Mouse (Mus musculus): ENCODE results near the gene Aqp11.
A peak's percentile ranks its signal among the peaks of the same experiment; 100 is the strongest.

The Aqp11 gene

DNA sequence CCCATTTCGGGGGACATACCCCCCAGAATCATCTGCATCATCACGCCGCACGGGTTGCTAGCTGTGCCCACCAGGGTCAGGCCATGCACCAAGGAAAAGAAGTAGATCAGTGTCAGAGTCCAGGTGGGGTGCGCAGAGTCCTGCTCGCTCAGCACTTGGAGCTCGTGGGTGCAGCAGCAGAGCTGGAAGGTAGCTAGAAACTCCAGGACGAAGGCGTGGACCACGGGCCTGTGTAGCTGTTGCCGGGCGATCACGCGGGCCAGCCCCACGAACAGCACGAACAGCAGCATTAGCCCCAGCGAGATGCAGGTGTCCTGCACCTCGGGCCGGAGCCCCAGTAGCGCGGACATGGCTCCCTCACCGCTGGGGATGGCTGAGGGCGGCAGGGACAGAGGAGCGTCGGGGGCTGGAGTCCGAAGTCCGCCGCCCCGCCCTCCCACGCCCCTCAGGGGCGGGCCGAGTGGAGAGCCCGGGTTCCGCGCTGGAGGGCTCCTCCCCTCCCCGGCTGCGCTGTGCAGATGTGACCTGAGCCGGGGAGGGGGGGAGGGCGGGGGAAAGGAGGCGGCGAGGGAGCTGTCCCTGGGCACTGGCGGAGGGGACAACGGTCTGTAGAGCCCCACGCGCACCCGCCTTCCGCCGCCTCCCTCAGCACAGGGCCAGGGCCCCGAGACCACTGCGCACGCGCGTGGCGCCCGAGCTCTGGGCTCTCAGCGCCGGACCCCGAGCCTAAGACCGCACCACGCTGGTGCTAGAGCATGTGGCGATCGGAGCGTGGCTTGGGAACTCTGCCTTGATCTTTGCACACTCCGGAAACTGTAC is at the start of gene Aqp11:
Aqp11 (minus strand) TSS at position 652 of the 819 bp plus-strand sequence.
- DNase-seq (ENCODE audit: low read depth): peak; percentile 65

DNA sequence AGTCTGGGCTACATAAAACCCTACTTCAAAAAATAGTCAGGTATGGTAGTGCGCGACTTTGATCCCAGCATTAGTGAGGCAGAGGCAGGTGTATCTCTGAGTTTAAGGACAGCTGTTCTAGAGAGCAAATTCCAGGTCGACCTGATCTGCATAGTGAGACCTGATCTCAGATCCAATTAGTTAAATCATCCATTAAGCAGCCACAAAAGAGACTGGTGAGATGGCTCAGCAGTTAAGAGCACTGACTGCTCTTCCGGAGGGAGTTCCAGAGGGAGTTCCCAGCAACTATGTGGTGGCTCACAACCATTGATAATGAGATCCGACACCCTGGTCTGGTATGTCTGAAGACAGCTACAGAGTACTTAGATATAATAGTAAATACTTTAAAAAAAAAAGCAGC is 45.4 kb upstream of the Aqp11 start:
- DNase-seq (ENCODE audit: low read depth): no peak

DNA sequence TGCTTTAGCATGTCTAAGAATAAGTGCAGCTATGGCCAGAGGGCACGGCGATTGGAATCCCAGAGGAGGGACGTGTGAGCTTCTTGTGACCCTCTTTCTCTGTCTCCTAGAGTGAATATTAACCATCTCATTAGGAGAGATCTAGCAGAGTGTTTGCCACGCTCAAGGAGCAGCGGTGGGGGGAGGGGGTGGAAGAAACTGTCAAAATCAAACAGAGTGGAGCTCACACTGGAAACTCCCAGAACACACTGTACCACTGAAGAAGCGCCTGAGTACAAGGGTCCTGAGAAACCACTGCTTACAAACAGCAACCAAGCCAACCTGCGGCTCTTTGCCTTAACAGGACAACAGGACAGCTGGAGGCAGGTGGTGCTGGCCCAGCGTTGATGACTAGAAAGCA is 43.4 kb upstream of the Aqp11 start:
- no peak for DNase-seq (ENCODE audit: low read depth)

DNA sequence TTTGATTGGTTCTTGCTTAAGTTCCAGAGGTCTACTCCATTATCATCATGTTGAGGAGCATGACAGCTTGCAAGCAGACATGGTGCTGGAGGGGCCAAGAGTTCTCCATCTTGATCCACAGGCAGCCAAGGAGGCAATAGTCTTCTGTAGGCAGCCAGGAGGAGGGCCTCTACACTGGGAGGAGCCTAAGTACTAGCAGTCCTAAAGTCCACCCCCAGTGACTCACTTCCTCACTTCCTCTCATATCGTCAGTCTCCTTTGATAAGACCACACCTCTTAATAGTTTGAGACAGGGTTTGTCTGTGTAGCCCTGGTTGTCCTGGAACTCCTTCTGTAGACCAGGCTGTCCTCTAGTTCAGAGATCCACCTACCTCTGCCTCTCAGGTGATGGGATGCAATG is 42.7 kb upstream of the Aqp11 start:
- no peak for DNase-seq (ENCODE audit: low read depth)

DNA sequence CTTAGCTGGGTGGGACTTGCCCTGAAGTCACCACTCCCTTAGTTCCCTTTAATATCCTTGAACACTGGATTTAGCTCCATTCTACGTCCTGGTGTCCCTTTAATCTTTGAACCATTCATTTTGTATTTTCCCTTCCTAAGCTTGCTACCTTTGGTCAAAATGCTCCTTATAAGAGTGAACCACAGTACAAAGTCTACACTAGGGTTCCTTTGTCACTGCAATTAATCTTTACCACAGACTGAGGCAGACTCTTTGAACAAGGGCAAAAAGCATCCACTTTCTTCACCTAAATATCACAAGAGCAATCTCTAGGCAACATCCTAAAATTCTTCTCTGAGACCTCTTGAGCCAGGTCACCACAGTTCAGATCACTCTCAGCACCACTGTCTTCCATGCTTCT is 42.1 kb upstream of the Aqp11 start:
- DNase-seq (ENCODE audit: low read depth): no peak

DNA sequence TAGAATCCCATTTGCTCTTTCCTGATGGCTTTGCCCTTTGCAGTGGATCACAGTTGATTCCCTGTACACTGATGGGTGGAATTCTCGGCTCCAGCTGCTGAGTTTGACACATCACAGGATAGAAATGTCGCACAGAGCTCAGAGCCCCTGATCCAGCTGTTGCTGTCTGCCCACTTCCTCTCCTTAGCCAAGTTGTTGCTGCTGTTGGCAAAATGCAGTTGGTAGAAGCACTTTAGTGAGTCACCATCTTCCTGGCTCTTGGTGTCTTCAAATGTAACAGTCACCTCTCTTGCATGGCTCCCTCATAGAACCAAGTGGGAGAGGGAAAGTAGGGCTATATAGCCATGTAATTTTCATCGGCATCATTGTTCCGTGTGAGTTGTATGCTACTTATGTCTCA is 39.1 kb upstream of the Aqp11 start:
- no peak for DNase-seq (ENCODE audit: low read depth)

DNA sequence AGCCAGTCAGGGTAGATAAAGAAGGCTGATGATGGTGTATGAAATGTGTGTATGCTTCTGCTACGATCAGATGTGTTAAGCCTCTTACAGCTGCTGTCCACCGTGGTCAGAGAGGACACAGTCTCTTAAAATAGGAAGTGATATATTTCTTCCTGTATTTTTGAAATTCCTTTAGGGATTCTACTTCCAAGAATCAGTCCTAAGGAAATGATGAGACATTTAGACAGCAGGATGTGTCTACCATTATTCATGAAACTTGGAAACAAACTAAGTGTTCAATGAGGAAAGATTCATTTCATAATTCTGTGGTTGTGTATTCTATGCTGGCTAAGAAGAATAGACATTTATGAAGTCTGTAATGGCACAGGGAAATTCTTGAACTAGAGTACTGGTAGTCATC is 37.8 kb upstream of the Aqp11 start:
- DNase-seq (ENCODE audit: low read depth): no peak

DNA sequence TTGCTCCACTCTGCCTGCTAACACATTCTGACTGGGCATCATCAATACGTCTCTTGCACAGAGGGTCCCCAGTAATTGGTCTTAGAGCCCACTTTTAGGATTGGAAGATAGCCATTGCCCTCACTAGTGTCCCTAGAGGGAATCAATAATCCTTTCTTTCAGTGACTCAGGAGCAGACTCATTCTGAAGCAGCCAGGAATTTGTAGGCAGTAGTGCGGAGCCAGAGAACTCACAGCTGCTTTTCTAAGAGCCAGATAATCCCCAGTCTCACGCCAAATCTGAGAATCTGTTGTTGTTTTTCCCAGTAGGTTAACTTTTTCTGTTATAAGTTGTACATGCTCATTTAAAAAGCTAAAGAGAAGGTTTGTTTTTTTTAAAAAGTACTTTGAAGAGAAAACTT is 37.3 kb upstream of the Aqp11 start:
- no peak for DNase-seq (ENCODE audit: low read depth)

DNA sequence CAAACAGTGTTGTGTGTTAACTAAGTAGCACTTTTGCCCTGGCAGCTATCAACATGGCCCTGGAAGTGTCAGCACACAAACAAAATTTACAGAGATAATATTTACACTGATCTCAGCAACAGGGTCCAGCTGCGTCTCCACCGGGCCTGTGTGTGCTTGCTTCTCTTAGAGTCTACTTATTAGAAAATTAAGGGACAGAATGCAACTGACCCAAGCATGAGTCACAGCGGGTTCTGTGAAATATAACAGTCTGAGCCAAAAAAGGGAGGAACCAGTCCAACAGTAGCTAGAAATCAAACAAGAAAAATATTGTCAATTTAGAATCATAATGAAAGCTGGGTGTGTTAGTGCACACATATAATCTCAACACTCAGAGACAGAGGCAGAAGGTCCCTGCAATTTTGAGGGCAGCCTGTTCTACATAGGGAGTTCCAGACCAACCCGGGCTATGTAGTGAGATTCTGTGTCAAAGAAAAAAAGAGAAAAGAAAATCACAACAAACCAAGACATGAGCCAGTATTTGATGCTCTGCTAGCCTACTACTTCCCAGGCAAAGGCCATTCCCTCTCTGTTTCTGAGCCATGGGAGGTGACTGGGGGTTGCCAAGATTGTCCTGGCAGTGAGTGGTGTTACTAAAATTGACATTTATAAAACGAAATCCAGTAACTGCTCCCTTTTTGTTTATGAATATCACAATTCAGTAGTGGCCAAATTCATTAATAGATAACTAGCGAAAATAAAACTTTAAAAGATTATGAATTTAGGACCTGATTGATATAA is 32.9 kb upstream of the Aqp11 start:
- DNase-seq (ENCODE audit: low read depth): no peak

DNA sequence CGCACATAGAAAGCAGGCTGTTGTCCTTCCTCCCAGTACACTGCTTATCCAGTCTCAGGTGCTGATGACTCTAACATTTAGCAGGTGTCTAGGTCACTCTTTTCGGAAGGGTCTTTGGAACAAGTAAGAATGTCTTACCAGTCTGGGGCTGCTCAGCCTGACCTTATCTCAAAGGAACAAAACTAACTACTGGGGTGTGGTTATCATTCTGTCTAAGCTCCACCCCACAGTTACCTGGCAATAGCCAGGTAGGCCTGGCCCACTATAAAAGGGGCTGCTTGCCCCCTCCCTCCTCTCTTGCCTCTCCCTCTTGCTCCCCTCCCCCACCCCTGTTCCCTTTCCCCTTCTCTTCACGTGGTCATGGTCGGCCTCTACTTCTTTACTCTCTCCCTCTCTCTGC is 30.9 kb upstream of the Aqp11 start:
- DNase-seq (ENCODE audit: low read depth): no peak

DNA sequence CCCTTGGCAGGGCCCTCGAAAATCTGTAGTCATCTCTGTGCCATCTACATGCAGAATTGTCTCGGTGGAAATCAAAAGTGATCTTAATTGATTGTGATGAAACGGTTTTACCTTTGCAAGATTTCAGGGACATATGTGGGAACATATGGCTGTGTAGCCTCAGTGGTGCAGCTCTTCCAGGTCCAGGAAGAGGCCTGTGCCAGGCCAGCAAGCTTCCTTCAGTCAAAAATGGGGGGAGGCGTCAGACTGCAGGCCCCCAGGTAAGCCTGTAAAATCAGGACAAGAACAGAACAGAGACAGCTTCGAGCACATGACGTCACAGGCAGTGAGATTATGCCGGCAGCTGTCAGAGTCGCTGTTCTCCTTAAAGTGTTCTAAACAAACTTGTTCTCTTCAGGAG is 29.8 kb upstream of the Aqp11 start:
- DNase-seq (ENCODE audit: low read depth): no peak

DNA sequence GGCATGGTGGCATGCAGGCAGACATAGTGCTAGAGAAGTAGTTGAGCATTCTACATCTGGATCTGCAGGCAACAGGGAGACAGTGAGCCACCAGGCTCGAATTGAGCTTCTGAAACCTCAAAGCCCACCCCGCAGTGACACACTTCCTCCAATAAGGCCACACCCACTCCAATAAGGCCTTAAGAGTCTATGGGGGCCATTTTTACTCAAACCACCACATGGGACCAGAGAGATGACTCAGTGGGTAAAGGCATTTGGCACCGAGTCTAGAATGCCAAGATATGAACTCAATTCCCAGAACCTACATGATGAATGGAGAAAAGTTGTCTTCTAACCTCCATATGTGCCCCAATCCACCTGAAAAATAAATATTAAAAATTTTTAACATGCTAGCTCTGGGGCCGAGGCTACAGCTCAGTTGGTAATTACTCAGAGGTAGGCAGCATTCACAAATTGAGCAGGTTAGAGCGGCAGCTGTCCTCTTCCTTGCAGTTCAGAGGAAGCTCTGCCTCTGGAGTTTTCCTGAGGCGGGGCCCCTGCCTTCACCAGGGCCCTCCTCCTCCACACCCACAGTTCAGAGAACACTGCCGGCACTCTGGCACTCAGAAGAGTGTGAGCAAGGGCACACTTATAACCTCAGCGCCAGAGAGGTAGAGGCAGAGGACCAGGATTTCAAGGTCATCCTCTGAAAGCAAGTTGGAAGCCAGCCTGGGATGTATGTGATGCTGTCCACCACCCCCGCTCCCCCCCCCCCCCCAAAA is 28.5 kb upstream of the Aqp11 start:
- DNase-seq (ENCODE audit: low read depth): no peak

DNA sequence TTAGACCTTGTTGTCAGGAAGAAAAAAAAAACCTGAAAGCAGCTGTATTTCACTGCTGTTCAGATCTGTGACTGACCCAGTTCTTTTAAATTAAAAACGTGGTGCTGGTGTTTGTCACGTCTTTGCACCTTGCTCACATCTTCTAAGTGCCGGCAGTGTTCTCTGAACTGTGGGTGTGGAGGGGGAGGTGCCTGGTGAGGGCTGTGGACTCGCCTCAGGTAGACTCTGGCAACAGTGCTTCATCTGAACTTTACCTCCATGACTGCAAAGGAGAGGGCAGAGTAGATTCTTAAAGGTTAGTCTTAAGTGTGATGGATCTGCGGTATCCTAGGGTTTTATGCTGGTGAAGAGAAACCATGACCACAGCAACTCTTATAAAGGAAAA is 27.9 kb upstream of the Aqp11 start:
- no peak for DNase-seq (ENCODE audit: low read depth)

DNA sequence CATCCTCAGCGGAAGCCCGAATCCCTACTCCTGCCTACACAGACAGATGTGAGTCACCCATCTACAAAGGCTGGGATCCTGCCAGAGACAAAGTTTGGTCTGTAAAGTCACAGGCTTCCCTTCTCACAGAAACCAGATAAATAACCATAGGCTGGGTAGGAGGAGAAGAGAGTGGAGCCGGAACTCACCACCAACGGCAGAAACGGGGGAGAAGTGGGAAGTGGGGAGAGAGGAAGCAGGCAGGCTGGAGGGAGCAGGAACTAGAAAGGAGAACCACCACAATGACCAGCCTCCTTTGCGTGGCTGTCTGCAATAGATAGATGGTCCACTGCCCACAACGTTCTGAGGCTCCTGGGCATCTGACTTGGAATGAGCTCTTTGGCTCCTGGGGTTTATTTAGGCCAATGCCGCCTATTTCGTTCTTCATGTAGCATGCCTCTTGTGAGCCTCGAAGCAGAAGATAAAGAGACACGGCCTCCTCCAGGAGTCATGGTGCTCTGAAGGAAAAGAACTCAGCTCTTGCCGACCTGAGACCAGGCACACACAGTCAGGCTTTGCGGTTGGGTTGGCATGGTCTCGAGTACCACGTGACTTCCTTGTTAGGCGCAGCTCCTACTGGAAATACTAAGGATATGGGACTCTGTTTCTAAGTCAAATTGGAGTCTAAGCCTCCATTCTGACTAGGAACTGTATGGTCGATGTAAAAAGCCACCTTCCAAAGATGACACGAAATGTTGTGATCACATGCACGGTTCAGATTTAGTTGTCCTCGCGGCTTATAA is 27.3 kb upstream of the Aqp11 start:
- DNase-seq (ENCODE audit: low read depth): no peak

DNA sequence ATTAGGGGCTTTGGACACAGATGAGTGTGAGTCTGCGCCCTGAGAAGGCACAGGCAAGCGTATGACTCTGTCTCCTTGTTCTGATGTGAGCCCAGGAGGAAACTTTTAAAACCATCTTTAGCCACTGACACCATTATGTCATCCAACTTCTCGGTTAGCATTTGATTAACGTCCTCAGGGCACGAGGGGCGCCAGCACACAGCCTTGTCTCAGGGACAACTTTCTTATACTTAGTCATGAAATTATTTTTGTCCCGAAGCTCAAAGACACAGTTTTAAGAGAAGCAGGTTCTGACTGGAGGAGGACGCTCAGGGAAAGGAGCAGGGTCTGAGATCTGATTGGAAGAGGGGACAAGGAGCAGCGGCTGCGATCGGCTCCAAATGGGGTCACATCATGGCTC is 26.5 kb upstream of the Aqp11 start:
- no peak for DNase-seq (ENCODE audit: low read depth)

DNA sequence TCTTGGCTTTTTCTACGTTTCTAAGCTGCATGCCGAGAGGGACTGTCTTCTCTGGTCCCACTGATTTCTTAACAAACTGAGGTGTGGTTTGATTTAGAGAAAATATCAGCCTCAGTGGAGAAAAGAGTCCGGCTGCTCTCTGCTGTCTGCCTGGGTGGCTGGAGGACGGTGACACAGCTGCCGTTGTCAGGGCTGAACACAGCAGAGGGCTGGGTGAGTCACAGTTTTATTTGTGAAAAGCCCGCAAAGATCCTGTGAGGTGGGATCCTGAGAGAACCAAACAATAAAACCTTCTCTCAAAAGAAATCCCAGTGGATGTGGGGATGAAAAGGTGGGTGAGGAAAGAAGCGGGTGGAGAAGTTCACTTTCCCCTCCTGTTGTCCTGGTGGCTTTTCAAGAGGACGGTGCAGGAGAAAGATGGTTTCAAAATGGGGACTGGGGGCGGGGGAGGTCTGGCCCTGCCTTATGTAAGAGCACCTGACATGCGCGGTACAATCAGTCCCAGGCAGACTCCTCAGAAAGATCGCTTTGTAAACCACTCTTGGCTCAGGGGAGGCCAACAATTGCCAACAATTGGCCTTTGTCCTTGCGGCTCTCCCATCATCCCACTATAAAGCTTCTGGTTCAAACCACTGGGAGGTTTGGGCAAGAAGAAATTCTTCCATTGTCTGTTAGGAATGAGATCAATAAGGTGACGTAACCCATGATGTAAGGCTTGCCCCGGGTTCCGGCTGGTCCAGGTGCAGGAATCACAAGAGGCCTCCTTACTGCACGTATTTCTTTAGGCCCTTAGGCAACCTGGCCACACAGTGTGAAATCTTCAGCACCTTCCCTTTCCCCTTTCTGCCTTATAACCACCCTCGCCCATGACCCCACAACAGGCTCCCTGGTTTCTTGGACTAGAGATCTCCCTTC is 19.1 kb upstream of the Aqp11 start:
- no peak for DNase-seq (ENCODE audit: low read depth)

DNA sequence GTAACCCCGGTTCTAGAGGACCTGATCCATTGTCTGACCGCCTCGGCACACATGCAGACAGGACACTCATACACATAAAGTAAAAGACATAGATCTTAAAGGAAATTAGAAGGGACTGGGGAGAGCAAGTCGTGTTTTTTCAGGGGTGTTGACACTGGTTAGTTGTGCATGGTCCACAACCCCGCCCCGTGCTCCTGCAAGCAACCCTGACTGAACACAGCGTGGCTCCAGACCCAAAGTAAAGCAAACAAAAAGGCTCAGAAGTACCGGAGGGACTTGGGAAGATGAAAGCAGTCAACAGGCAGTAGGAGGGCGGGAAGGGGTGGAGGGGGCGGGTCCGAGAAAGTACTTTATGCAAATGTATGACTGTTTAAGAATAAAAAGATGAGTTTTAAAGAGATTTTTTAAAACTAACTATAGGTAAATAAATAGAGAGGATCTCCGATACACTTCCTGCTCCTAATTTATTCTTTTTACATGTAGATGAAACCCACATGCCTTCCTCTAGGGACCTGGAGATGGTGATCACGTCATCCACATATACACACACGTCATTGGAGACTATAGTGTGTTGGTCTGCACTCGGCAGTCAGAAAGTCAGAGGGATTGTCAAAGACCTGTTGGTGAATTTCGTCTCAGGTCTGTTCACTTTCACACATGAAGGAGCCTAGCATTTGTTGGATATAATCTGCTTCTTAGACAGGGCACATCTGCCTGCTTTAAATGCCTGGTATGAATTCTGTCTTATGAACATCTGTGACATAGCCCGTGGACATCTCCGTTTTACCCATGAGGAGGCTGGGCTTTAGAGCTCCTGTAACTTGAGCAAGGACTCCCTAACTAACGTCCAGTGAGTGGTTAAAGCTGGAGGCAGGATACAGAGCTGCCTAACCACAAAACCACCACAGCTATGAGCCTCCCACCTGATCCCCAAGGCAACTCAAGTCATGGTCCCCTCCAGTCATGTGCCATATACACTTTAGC is 11.4 kb upstream of the Aqp11 start:
- DNase-seq (ENCODE audit: low read depth): peak; percentile 82

DNA sequence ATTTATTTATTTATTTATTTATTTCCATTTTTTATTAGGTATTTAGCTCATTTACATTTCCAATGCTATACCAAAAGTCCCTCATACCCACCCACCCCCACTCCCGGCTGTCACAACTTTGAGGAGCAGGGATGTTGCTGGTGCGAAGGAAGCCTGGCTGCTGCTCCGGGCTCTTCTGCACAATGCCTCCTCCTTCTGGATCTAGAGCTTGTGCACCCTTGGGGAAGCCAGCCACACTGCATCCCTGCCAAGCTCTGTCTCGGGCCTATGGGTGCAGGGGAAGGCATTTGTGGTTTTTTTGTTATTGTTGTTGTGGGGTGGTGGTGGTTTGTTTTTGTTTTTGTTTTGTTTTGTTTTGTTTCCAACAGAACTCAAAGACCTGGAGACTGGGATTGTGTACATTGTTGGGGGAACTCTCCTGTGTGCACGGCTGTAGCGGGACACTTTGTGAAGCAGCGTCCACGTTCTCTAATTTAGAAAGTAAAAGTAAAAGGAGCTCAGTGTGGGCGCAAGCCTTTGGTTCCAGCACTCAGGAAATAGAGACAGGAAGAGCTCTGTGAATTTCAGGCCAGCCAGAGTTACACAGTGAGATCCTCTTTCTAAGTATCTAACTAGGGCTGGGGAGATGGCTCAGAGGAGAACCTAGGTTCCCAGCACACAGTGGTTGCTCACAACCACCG is 10.6 kb upstream of the Aqp11 start:
- DNase-seq (ENCODE audit: low read depth): peak; percentile 77
